Mouse (Mus musculus) adrenal gland (tissue): ENCODE results near the gene Lysmd1.

ENCODE experiments used
- intact Hi-C: fragments of 180-260 bp; cut with DNase I; formaldehyde crosslinking; loops from one replicate; pipeline ENCODE4 v1.15.1; 2025
- microRNA-seq, 2 experiments: library from miRNA; unstranded; fragments of <30 nt; microRNA quantifications; one replicate each; pipeline ENCODE4; 2019

Lysmd1 gene

GRCm38 (mm10) chr3:95172526-95173255, 38.8 kb downstream of the Lysmd1 start:
- intact Hi-C loops, result no loop called here

DNA sequence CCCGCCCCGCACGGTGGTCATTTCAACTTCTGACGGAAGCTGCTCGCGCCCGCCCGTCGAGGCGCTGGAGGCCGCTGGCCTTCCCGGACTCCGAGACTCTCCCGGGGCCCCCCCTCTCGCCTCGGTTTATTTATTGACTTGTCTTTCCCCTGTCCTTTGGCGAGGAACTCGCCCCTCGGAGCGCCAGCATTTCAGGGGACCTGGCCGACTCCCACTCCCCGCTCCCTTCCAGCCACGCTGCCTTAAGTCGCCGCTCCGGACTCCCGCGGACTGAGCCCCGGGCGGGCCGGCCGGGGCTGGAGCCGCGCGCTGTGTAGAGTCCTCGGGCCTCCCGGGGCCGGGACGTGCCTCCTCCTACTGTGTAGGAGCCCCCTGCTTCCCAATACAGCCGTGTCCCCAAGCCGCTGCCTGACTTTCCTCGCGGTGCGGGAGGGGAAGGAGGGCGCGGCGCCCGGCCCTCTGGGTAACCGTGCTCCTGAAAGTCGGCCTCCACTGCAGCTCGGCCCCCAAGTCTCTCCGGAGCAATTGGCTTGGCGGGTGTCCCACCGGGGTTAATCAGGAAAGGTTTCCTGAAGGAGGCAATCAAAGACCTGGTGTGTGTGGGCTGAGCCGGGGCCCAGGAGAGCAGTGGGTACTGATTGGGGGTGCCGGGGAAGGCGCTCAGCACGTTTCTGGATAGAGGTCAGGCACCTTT, 39.5 kb downstream of the Lysmd1 start:
- intact Hi-C loops, result no loop called here

GRCm38 (mm10) chr3:95174011-95174592, 40.2 kb downstream of the Lysmd1 start:
- intact Hi-C loops, result no loop called here

GRCm38 (mm10) chr3:95176500-95176899, 42.6 kb downstream of the Lysmd1 start:
- intact Hi-C loops, result loop anchor here (5.0 kb wide), 1 partner anchor 34 kb away; the partner anchor contains the start of gene Tnfaip8l2

- intact Hi-C loops, result loop anchor here (5.0 kb wide), 1 partner anchor 35 kb away; the partner anchor contains the start of gene Tnfaip8l2
Measured at GRCm38 (mm10) chr3:95177583-95177982, 43.7 kb downstream of the Lysmd1 start.

DNA sequence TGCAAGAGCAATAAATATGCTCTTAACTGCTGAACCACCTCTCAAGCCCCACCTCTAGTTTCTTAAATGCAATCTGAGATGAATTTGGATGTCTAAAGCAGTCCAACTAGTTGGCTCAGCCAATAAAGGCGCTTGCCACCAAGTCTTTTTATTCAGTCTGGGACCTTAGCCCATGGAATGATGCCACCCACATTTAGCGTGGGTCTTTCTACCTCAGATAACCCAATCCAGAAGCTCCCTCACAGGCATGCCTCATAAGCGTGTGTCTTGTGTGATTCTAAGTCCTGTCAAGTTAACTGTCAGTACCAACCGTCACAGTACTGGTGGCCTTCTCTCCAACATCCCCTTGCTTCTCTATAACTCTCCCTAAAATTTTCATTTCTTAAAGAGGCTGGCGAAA, 45.1 kb downstream of the Lysmd1 start:
- intact Hi-C loops, result loop anchor here (5.0 kb wide), 1 partner anchor 37 kb away; the partner anchor contains the start of gene Tnfaip8l2

- intact Hi-C loops, result loop anchor here (5.0 kb wide), 1 partner anchor 38 kb away; the partner anchor contains the start of gene Tnfaip8l2
Measured at GRCm38 (mm10) chr3:95179890-95180289, 46.0 kb downstream of the Lysmd1 start.

DNA sequence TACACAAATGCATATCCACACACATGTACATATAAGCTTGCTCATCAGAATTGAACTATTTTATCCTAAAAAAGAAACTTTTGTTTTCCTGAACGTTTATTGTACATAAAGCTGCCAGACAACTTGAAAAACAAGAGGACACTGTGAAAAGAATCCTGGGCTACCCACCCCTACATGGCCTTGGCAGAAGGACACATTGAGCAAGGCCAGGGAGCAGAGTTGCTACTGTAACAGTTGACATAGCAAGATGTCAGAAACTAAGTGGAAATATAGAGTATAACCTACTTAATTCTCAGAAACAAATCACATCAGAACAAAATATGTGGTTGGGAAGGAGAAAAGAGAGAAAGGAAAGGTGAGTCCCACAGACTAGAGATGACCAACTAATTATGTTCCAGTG, 48.0 kb downstream of the Lysmd1 start:
- intact Hi-C loops, result no loop called here

DNA sequence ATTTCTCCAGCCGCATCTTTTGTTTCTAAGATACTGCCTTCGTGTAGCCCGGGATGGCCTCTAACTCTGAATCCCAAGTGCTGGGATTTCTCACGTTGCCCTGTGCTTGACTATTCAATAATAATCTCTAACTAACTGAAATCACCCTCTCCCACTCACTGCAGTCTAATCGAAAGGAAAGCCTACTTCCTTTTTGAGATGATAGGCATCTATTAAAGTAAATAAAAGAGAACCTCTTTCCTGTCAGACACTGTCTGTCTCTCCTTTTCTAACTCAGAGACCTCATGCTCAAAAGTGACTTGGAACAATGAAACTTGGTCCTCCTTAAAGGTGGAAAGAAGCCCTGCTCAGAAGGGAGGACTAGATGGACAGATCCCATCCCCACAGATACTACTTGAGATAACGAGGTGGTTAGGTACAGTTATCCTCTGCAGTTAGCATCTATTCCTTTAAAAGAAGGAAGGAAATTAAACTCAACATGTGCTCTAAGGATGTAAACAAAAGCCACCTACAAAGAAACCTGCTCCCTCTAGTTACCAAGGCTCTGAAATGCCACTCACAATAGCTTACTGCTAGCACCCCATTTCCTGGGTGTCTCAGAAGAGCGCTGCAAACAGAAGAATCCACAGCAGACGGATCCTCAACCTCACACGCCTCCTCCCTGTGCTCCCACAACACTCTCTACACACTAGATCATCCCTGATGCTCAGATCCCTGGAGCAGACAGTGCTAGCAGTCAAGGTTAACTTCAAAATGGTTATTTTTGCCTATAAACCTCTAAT, 51.1 kb downstream of the Lysmd1 start:
- intact Hi-C loops, result no loop called here

GRCm38 (mm10) chr3:95186100-95186499, 52.2 kb downstream of the Lysmd1 start:
- intact Hi-C loops, result no loop called here

DNA sequence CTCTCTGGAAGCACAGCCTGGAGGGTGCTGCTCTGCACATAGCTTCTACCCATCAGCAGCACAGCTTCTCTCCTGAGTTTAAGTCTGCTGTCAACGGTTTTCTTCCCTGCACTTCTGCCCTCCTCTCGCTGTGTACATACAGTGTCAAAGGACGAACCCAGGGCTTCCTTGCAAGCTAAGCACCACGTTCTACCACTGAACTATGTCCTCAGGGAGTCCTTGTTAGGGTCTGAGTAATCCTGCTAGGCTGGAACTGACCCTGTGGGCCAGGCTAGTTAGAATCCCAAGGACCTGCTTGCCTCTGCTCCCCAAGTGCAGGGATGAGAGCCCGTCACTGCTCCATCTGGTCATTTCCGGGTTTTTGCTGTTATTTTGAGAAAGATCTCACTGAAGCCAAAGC, 53.0 kb downstream of the Lysmd1 start:
- intact Hi-C loops, result no loop called here

Small RNAs within 50 kb of the gene (microRNA-seq; reads per million reads assigned to microRNA genes)
- 0 reads per million in 2 experiments for gene Mir8099-1
